Mouse (Mus musculus) lung, postnatal 0 days (tissue): ENCODE results near the gene Mfn2. TPM values are rescaled to one million over a fixed set of nuclear protein-coding genes. Genes with fewer than 3 reads are reported as not detected.

ENCODE experiments used
- ATAC-seq: fragments of 200-750 bp; cut with Nextera tagmentation; 2 replicates; pipeline ENCODE4 v1.8.0; 2017; ENCODE audit warnings: moderate library complexity
- DNase-seq: peaks from one replicate; pipeline ENCODE4 v3.0.0-alpha.2; 2016; ENCODE audit warnings: low spot score
- H3K27ac ChIP-seq: fragments of 300-500 bp; sonication (generic); 2 replicates; pipeline ENCODE4 v1.5.1; 2014; ENCODE audit warnings: antibody characterized with exemption, mild to moderate bottlenecking, low read length, mixed read lengths
- H3K27me3 ChIP-seq: fragments of 300-500 bp; sonication (generic); replicated peaks from 2 replicates; pipeline ENCODE4 v1.6.1; 2014; ENCODE audit warnings: low read length, mixed read lengths; ENCODE audit not compliant: insufficient read depth
- H3K36me3 ChIP-seq: fragments of 300-500 bp; sonication (generic); 2 replicates; pipeline ENCODE4 v1.6.1; 2014; ENCODE audit warnings: low read length, mixed read lengths; ENCODE audit not compliant: insufficient read depth
- H3K4me1 ChIP-seq: fragments of 300-500 bp; sonication (generic); 2 replicates; pipeline ENCODE4 v1.6.1; 2014; ENCODE audit warnings: antibody characterized with exemption, low read depth, low read length, mixed read lengths; ENCODE audit not compliant: insufficient read depth
- H3K4me2 ChIP-seq: fragments of 300-500 bp; sonication (generic); replicated peaks from 2 replicates; pipeline ENCODE4 v1.6.1; 2014; ENCODE audit warnings: low read depth, mild to moderate bottlenecking, low read length, moderate library complexity, mixed read lengths
- H3K4me3 ChIP-seq: fragments of 300-500 bp; sonication (generic); 2 replicates; pipeline ENCODE4 v1.5.1; 2014; ENCODE audit warnings: low read depth, low read length
- H3K9ac ChIP-seq: fragments of 300-500 bp; sonication (generic); replicated peaks from 2 replicates; pipeline ENCODE4 v1.6.1; 2014; ENCODE audit warnings: low read depth, mild to moderate bottlenecking
- H3K9me3 ChIP-seq: fragments of 300-500 bp; sonication (generic); 2 replicates; pipeline ENCODE4 v1.6.1; 2016; ENCODE audit warnings: low read length, mixed read lengths
- CTCF ChIP-seq: IDR thresholded peaks from 2 replicates; pipeline ENCODE4 v1.5.1; 2016; ENCODE audit warnings: antibody characterized with exemption, mild to moderate bottlenecking
- EP300 ChIP-seq: IDR thresholded peaks from 2 replicates; pipeline ENCODE4 v1.6.1; 2016; ENCODE audit warnings: antibody characterized with exemption, mild to moderate bottlenecking, control low read depth
- WGBS: fragments of 180-500 bp; shearing (Covaris S2); extraction: QIAGEN DNeasy Blood & Tissue Kit; methylation state at CpG from one replicate; pipeline ENCODE4 v1.1.7; 2014; 5-methylcytosine and 5-hydroxymethylcytosine counted together
- polyA plus RNA-seq: library from polyadenylated mRNA; unstranded; fragments of >200 nt; fragmentation: Nextera tagmentation; extraction: Ambion mirVana; gene quantifications from 2 replicates; pipeline ENCODE4 v1.2.1, GENCODE M21; 2015

Gene Mfn2
- polyA plus RNA-seq, 1 experiment from 2014 or later = 19.7 TPM

DNA sequence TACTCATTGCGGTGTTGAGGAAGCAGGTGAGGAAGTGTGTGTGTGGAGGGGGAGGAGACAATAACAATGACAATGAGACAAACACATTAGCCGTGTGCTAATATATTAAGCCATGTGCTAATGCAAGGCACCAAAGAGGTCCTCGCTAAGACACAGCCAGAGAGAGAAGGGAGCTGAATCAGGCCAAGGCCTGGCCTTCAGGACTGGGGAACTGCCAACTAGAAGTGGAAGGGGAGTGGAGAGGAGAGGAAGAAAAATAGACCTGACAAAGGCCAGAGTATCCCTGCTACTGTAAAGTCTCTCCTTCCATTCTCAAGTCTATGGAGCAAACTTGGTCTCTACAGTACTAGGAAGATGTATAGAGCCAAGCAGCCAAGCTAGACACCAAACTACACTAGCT, 903 bp downstream of the Mfn2 start:
- Histone ChIP-seq H3K4me2 (peak overlapping the region; percentile 77), H3K4me3 (peak overlapping the region; percentile 94; the same call in 1 of the 2 replicates), H3K36me3 (0 out of 2 replicates have a peak, but pooled peaks cover 3% of the 10 kb centered on the region), H3K27ac (no peak overlapping the region), H3K9me3 (no peaks in the 10 kb centered on the region), H3K4me1 (0 out of 2 replicates have a peak, but pooled peaks cover 4% of the 10 kb centered on the region), H3K9ac (no peak overlapping the region), H3K27me3 (no peaks in the 10 kb centered on the region)
- TF ChIP-seq CTCF = no peak
- TF ChIP-seq EP300 = no peak
- 64% methylated on average over 3 of the region's 3 CpGs for WGBS
- ATAC-seq = no peak
- no peak for DNase-seq

DNA sequence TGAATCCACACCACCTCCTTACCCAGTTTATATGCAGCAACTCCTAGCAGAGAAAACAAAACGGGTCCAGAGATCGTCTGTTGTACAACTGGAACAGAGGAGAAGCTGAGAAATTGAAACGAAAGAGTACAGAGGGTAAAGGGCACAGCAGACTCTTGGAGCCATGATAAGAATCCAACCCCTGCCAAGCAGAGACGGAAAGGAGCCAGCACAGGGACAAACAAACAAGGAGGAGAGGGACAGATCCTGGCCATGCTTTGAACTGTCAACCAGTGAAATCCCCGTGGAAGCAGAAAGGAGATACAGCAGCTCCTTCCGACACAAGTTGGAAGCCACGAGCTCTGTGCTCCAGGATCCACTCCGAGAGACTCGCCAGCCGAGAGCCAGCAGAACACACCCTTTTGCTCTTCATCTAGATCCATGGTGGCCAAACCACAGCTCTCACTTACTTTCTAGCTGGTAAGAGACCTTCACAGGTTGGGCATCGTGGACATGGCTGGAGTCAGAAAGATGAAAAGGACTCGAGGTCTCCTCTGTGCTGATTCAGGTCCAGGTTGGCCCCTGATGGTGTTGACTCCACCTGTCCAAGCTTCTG, 1.5 kb downstream of the Mfn2 start:
- H3K36me3 ChIP-seq = 0 out of 2 replicates have a peak, but pooled peaks cover 6% of the 10 kb centered on the region
- ATAC-seq = no peak
- no peak for DNase-seq
- 0 out of 2 replicates have a peak, but pooled peaks cover 4% of the 10 kb centered on the region for H3K4me1 ChIP-seq
- no peak overlapping the region for H3K4me3 ChIP-seq
- H3K4me2 ChIP-seq = no peak overlapping the region
- H3K27ac ChIP-seq = no peak overlapping the region
- H3K9ac ChIP-seq = no peak overlapping the region
- no peaks in the 10 kb centered on the region for H3K9me3 ChIP-seq
- no peaks in the 10 kb centered on the region for H3K27me3 ChIP-seq
- 88% methylated on average over 12 of the region's 12 CpGs for WGBS
- TF ChIP-seq CTCF (no peak), EP300 (no peak)

DNA sequence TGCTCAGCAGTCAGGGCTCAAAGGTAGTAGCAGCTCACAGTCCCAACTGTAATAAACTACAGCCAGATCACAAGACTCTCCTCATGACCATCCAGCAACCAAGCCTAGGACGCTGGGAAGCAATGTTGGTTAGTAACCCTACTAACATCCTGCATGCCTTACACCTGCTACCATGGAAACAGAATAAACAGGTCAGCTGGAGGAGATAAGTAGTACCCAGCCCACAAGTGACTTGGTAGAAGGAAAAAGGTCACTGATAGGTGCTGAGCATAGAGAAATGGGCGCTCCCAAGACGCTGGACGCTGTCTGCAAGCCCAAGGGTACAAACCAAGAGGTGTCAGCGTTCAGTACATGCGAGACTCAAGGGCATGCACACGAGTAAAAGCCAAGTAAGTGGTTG, 4.1 kb downstream of the Mfn2 start:
- 87% methylated on average over 7 of the region's 7 CpGs for WGBS
- no peak for TF ChIP-seq CTCF
- no peak for TF ChIP-seq EP300
- Histone ChIP-seq H3K9me3 (no peaks in the 10 kb centered on the region), H3K36me3 (peaks cover 22% of the 10 kb centered on the region; the same call in 1 of the 2 replicates), H3K4me2 (no peak overlapping the region), H3K4me3 (no peak overlapping the region), H3K4me1 (0 out of 2 replicates have a peak, but pooled peaks cover 4% of the 10 kb centered on the region), H3K9ac (no peak overlapping the region), H3K27ac (no peak overlapping the region), H3K27me3 (no peaks in the 10 kb centered on the region)
- DNase-seq (no peak), ATAC-seq (no peak)

GRCm38 (mm10) chr4:147897348-147897747, 7.2 kb downstream of the Mfn2 start:
- no peak overlapping the region for H3K4me2 ChIP-seq
- H3K36me3 ChIP-seq = peaks cover 32% of the 10 kb centered on the region
- H3K9ac ChIP-seq = no peak overlapping the region
- no peaks in the 10 kb centered on the region for H3K4me1 ChIP-seq
- no peaks in the 10 kb centered on the region for H3K9me3 ChIP-seq
- H3K4me3 ChIP-seq = no peak overlapping the region
- no peaks in the 10 kb centered on the region for H3K27me3 ChIP-seq
- ATAC-seq = no peak
- WGBS = 91% methylated on average over 3 of the region's 3 CpGs
- no peak for DNase-seq
- TF ChIP-seq EP300 (no peak), CTCF (no peak)
- no peak overlapping the region for H3K27ac ChIP-seq

DNA sequence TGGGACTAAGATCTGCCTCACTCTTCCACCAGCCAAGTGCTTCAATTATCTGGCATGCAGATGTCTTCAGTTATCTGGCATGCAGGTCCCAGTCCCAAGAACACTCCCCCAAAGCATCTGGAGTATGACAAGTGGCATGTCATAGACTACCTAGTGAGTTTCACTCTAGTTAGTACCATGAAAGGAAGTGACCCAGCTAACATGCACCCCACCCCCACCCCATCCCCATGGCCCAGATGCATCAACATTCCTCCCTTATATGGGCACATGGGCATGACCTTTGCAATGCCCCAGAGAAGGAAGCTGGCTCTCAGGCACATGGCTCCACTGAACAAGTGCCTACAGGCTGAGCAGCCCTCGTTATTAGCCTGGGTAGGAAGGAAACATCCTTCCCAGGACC, 8.1 kb downstream of the Mfn2 start:
- Histone ChIP-seq H3K4me2 (no peak overlapping the region), H3K4me1 (no peaks in the 10 kb centered on the region), H3K27ac (no peak overlapping the region), H3K4me3 (no peak overlapping the region), H3K27me3 (no peaks in the 10 kb centered on the region), H3K9ac (no peak overlapping the region), H3K9me3 (no peaks in the 10 kb centered on the region), H3K36me3 (peaks cover 32% of the 10 kb centered on the region)
- no peak for TF ChIP-seq EP300
- no peak for TF ChIP-seq CTCF
- no peak for ATAC-seq
- no peak for DNase-seq
- WGBS = 53% methylated on average over 1 of the region's 1 CpGs

DNA sequence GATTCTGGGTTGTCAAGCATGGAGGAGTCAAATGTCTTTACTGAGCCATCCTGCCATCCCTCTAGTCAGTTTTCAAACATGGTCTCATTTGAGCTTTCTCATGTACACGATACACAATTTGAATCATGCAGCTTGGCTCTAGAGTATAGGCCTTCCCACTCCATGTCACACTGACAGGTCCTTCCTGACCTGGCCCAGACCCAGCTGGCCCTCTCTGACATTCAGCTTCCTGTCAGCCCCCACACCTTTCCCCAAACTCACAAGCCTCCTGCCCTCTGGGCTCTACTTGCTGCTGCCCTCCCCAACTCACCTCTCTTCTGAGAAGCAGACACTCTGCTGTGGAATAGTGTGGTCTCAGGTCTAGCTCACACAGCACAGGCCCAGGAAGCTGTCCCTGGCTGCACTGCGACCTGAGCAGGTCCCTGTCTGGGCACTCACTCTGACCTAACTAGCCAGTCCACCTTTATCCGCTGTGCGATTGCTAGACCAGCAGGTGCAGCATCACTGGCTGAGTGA, 8.6 kb downstream of the Mfn2 start:
- H3K9me3 ChIP-seq = no peaks in the 10 kb centered on the region
- H3K9ac ChIP-seq = no peak overlapping the region
- H3K27ac ChIP-seq = no peak overlapping the region
- no peak overlapping the region for H3K4me3 ChIP-seq
- TF ChIP-seq EP300 = no peak
- no peak for TF ChIP-seq CTCF
- no peak overlapping the region for H3K4me2 ChIP-seq
- H3K36me3 ChIP-seq = peaks cover 35% of the 10 kb centered on the region
- no peaks in the 10 kb centered on the region for H3K4me1 ChIP-seq
- no peaks in the 10 kb centered on the region for H3K27me3 ChIP-seq
- DNase-seq (no peak), ATAC-seq (no peak)
- WGBS = 82% methylated on average over 4 of the region's 4 CpGs
